Mouse (Mus musculus) bone marrow macrophage, adult 2 months (primary cell): ENCODE data around the gene Hrk. TPM values are rescaled to one million over a fixed set of nuclear protein-coding genes. Genes with fewer than 3 reads are reported as not detected.
A peak's percentile ranks its signal among the peaks of the same experiment; 100 is the strongest.

ENCODE experiments used
- H3K27ac ChIP-seq: 2 replicates; pipeline ENCODE4 v1.5.1; 2012; ENCODE audit warnings: low read depth, low read length; ENCODE audit not compliant: insufficient read depth
- H3K4me1 ChIP-seq: 2 replicates; pipeline ENCODE4 v1.6.1; 2012; ENCODE audit warnings: low read length; ENCODE audit not compliant: control insufficient read depth, insufficient read depth
- H3K4me3 ChIP-seq: 2 replicates; pipeline ENCODE4 v1.5.1; 2012; ENCODE audit warnings: mild to moderate bottlenecking, low read length, moderate library complexity; ENCODE audit not compliant: insufficient read depth
- CTCF ChIP-seq: IDR thresholded peaks from 2 replicates; pipeline ENCODE4 v1.5.1; 2012; ENCODE audit warnings: low read depth, mild to moderate bottlenecking, low read length, moderate library complexity
- POLR2A ChIP-seq: IDR thresholded peaks from 2 replicates; pipeline ENCODE4 v1.6.1; 2012; ENCODE audit warnings: mild to moderate bottlenecking, low read depth, low read length, borderline replicate concordance
- polyA plus RNA-seq: library from polyadenylated mRNA; stranded (reverse); fragments of >200 nt; gene quantifications from 2 replicates; pipeline ENCODE4 v1.2.4, GENCODE M21; 2012; ENCODE audit not compliant: missing spikeins, insufficient read depth, insufficient read length

Hrk gene
- polyA plus RNA-seq, 1 experiment: not detected

DNA sequence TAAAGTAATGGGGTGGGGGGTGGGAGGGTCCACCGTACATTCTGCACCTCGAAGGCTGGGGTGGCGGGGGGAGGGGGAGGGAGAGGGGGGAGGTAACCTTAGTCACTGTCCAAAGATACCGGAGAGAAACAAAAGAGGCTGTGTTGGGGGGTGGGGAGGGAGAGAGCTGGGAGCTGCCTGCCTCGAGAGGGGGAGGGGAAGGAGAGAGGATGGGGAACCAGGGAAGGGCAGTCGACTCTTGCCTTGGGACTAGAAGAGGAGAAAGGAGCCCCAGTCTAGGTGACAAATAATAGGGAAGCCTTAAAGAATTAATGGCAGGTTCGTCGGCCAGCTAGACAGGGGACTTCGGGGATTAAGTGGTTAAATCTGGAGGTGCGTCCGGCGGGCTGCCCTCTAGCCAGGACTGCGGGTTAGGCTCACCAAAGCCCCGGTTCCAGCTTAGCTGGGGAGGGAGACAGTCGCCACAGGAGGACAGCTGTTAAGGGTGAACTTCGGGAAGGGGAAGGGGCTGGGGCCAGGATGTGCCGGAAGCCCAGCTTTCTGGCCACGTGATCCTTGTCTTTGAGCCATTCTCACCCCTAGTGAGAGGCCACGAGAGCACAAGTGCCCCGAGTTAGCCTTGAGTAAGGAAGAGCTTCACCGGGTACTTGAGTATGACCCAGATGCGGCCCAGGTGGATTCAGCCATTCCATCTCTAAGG lies 10.0 kb downstream of the Hrk start:
- H3K4me1 ChIP-seq: no peaks in the 10 kb centered on the region
- TF ChIP-seq POLR2A (no peak), CTCF (no peak)
- no peak overlapping the region for H3K27ac ChIP-seq
- no peak overlapping the region for H3K4me3 ChIP-seq

DNA sequence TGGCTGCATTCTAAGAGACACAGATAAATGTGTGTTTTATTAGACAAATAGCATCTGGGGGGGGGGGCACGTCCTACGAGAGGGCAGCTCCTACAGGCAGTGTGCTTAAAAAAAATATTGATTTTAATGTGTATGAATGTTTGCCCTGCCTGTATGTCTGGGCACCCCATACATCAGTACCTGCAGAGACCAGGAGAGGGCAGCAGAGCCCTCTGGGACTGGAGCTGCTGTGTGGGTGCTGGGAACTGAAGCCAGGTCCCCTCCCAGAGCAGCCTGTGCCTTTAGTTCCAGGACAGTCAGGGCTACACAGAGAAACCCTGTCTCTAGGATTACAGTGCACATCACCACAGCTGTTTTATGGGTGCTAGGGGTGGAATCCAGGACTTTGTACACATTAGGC lies 10.7 kb downstream of the Hrk start:
- no peaks in the 10 kb centered on the region for H3K4me1 ChIP-seq
- H3K27ac ChIP-seq: no peak overlapping the region
- H3K4me3 ChIP-seq: no peak overlapping the region
- TF ChIP-seq CTCF: peak; percentile 35; the same call in 1 of the 2 replicates
- no peak for TF ChIP-seq POLR2A

GRCm38 (mm10) chr5:118177640-118178039 lies 13.2 kb downstream of the Hrk start:
- no peaks in the 10 kb centered on the region for H3K4me1 ChIP-seq
- H3K4me3 ChIP-seq: no peak overlapping the region
- TF ChIP-seq POLR2A (no peak), CTCF (no peak)
- H3K27ac ChIP-seq: no peak overlapping the region

DNA sequence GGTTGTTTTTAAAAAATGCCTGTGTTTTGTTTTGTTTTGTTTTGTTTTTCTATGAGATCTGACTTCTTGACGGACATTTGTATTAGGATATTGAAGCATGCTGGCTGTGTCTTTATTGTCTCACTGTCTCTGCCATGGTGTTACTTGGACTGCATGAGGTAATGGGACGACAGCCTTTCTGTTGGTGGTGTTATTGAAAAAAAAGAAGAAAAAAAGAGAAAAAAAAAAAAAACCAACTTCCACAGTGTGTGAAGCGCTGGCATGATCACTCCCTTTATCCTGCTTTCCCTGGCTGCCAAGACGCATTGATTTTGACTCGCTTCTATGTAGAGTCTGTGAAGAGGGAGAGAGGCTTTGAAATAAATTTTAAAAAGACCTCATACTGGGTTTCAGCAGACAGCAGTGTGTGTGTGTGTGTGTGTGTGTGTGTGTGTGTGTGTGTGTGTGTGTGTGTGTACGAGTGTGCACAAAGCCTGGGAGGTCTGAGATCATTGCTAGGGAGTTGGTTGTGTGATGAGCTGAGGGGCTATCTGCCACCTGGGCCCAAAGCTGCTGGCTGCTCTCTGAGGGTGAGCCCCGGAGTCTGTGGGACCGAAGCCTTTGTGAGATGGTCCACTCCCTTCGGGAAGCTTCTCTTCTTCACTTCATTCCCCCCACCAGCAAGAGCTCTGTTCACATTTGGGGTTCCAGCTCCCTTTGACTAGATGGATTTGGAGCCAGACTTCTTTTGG lies 22.6 kb downstream of the Hrk start:
- TF ChIP-seq POLR2A (no peak), CTCF (no peak)

GRCm38 (mm10) chr5:118188356-118188755 lies 23.9 kb downstream of the Hrk start:
- Histone ChIP-seq H3K4me1 (no peaks in the 10 kb centered on the region), H3K4me3 (no peak overlapping the region)
- TF ChIP-seq POLR2A (no peak), CTCF (no peak)

More for the DNA sequence above, 22.6 kb downstream of the Hrk start:
- no peak overlapping the region for H3K4me3 ChIP-seq
- no peaks in the 10 kb centered on the region for H3K4me1 ChIP-seq
- no peak overlapping the region for H3K27ac ChIP-seq

DNA sequence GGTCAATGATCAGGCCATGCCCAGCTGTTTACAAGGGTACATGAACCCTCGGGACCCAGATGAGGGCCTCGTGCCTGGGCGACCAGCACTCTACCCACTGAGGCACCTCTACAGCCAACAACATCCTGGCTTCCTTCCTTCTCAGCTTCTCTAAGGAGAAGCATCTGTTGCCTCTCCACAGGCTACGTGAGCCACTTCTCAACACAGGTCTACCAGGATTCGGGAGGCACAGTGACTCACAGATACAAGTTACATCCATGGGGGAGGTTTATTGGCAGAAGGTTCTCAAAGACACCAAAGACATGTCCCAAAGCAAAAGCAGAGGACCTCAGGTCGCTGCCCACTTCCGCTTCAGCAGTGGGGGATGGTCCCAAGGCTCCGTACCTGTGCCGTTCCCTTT lies 26.0 kb downstream of the Hrk start:
- no peak overlapping the region for H3K27ac ChIP-seq
- TF ChIP-seq CTCF: no peak
- no peak for TF ChIP-seq POLR2A

More at GRCm38 (mm10) chr5:118188356-118188755, 23.9 kb downstream of the Hrk start:
- no peak overlapping the region for H3K27ac ChIP-seq

GRCm38 (mm10) chr5:118192221-118192620 lies 27.8 kb downstream of the Hrk start:
- TF ChIP-seq CTCF: no peak
- TF ChIP-seq POLR2A: no peak
- H3K4me1 ChIP-seq: no peaks in the 10 kb centered on the region
- H3K4me3 ChIP-seq: no peak overlapping the region
- no peak overlapping the region for H3K27ac ChIP-seq

More for the DNA sequence above, 26.0 kb downstream of the Hrk start:
- H3K4me3 ChIP-seq: no peak overlapping the region
- H3K4me1 ChIP-seq: no peaks in the 10 kb centered on the region

- TF ChIP-seq CTCF (no peak), POLR2A (no peak)
- no peaks in the 10 kb centered on the region for H3K4me1 ChIP-seq
- H3K27ac ChIP-seq: no peak overlapping the region
- H3K4me3 ChIP-seq: no peak overlapping the region
These were observed 33.0 kb downstream of the Hrk start for GRCm38 (mm10) chr5:118197421-118197820.

DNA sequence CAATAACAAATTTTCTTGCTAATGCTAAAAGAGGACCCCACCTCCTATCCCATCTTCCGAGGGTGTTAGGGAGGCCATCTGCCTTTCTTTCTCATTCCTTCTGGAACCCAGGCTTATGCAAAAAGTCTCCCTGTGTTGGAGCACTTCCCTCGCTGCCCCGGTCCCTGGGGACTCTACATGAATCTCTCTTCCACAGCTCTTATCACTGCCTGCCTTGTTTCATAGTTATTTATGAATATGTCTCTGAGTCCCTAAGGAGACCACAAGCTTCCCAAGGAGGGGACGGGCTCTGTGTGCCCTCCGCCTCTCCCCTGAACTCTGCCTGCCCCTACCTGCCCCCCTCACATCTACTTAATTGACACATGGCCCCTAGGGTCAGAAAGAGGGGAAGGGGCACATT lies 35.2 kb downstream of the Hrk start:
- Histone ChIP-seq H3K27ac (no peak overlapping the region), H3K4me3 (no peak overlapping the region), H3K4me1 (no peaks in the 10 kb centered on the region)
- TF ChIP-seq CTCF: no peak
- TF ChIP-seq POLR2A: no peak

- Histone ChIP-seq H3K27ac (no peak overlapping the region), H3K4me3 (no peak overlapping the region), H3K4me1 (no peaks in the 10 kb centered on the region)
- TF ChIP-seq CTCF: no peak
- TF ChIP-seq POLR2A: no peak
These were observed 40.4 kb downstream of the Hrk start for GRCm38 (mm10) chr5:118204675-118205440.

GRCm38 (mm10) chr5:118205852-118206251 lies 41.4 kb downstream of the Hrk start:
- TF ChIP-seq CTCF: no peak
- no peak for TF ChIP-seq POLR2A
- H3K4me3 ChIP-seq: no peak overlapping the region
- H3K4me1 ChIP-seq: no peaks in the 10 kb centered on the region
- no peak overlapping the region for H3K27ac ChIP-seq
